Mouse (Mus musculus) liver, embryonic 12.5 days (tissue): ENCODE measurements around the gene Pnpt1. TPM values are rescaled to one million over a fixed set of nuclear protein-coding genes. Genes with fewer than 3 reads are reported as not detected.

ENCODE experiments used
- ATAC-seq: fragments of 200-750 bp; cut with Nextera tagmentation; 2 replicates; pipeline ENCODE4 v1.8.0; 2017; ENCODE audit warnings: moderate number of reproducible peaks, mild to moderate bottlenecking, moderate library complexity
- H3K27ac ChIP-seq: fragments of 300-500 bp; sonication (generic); 2 replicates; pipeline ENCODE4 v1.5.1; 2016; ENCODE audit warnings: mild to moderate bottlenecking
- H3K27me3 ChIP-seq: fragments of 300-500 bp; sonication (generic); replicated peaks from 2 replicates; pipeline ENCODE4 v1.6.1; 2016; ENCODE audit warnings: mild to moderate bottlenecking, moderate library complexity
- H3K36me3 ChIP-seq: fragments of 300-500 bp; sonication (generic); 2 replicates; pipeline ENCODE4 v1.6.1; 2016; ENCODE audit warnings: mild to moderate bottlenecking, moderate library complexity
- H3K4me1 ChIP-seq: fragments of 300-500 bp; sonication (generic); 2 replicates; pipeline ENCODE4 v1.6.1; 2016
- H3K4me2 ChIP-seq: fragments of 300-500 bp; sonication (generic); 2 replicates; pipeline ENCODE4 v1.6.1; 2016; ENCODE audit warnings: mild to moderate bottlenecking, moderate library complexity
- H3K4me3 ChIP-seq: fragments of 300-500 bp; sonication (generic); 2 replicates; pipeline ENCODE4 v1.5.1; 2016; ENCODE audit warnings: mild to moderate bottlenecking, moderate library complexity
- H3K9ac ChIP-seq: fragments of 300-500 bp; sonication (generic); 2 replicates; pipeline ENCODE4 v1.6.1; 2016; ENCODE audit warnings: mild to moderate bottlenecking, moderate library complexity
- H3K9me3 ChIP-seq: fragments of 300-500 bp; sonication (generic); replicated peaks from 2 replicates; pipeline ENCODE4 v1.6.1; 2016; ENCODE audit warnings: mild to moderate bottlenecking, moderate library complexity
- WGBS: fragments of 180-500 bp; shearing (Covaris S2); methylation state at CpG from one replicate; pipeline ENCODE4 v1.1.7; 2016; ENCODE audit not compliant: insufficient replicate concordance; 5-methylcytosine and 5-hydroxymethylcytosine counted together
- polyA plus RNA-seq: library from polyadenylated mRNA; unstranded; fragments of >200 nt; fragmentation: Nextera tagmentation; extraction: Ambion mirVana; gene quantifications from 2 replicates; pipeline ENCODE4 v1.2.1, GENCODE M21; 2016

Pnpt1 gene
- polyA plus RNA-seq, 1 experiment from 2014 or later = 44.5 TPM

- peaks cover 43% of the 10 kb centered on the region for H3K36me3 ChIP-seq
- no peak overlapping the region for H3K27ac ChIP-seq
- no peaks in the 10 kb centered on the region for H3K9me3 ChIP-seq
- no peaks in the 10 kb centered on the region for H3K27me3 ChIP-seq
- H3K4me1 ChIP-seq = peaks cover 3% of the 10 kb centered on the region; the same call in 1 of the 2 replicates
- no peak overlapping the region for H3K4me3 ChIP-seq
- no peak for ATAC-seq
- no peak overlapping the region for H3K9ac ChIP-seq
- H3K4me2 ChIP-seq = no peak overlapping the region
- 89% methylated on average over 1 of the region's 1 CpGs for WGBS
Observed at GRCm38 (mm10) chr11:29179319-29179718, 48.8 kb downstream of the Pnpt1 start.

- no peaks in the 10 kb centered on the region for H3K9me3 ChIP-seq
- no peak overlapping the region for H3K4me2 ChIP-seq
- H3K27me3 ChIP-seq = no peaks in the 10 kb centered on the region
- H3K4me3 ChIP-seq = no peak overlapping the region
- WGBS = 88% methylated on average over 3 of the region's 3 CpGs
- ATAC-seq = no peak
- H3K4me1 ChIP-seq = peaks cover 3% of the 10 kb centered on the region; the same call in 1 of the 2 replicates
- no peak overlapping the region for H3K27ac ChIP-seq
- peaks cover 56% of the 10 kb centered on the region for H3K36me3 ChIP-seq
- H3K9ac ChIP-seq = no peak overlapping the region
Observed at GRCm38 (mm10) chr11:29180657-29181056, 50.1 kb downstream of the Pnpt1 start.

GRCm38 (mm10) chr11:29181751-29182150, 51.2 kb downstream of the Pnpt1 start:
- H3K36me3 ChIP-seq = peaks cover 67% of the 10 kb centered on the region

GRCm38 (mm10) chr11:29188981-29189380, 58.4 kb downstream of the Pnpt1 start:
- Histone ChIP-seq H3K36me3 (peaks cover 79% of the 10 kb centered on the region), H3K4me2 (no peak overlapping the region), H3K9ac (no peak overlapping the region), H3K27me3 (no peaks in the 10 kb centered on the region), H3K9me3 (no peaks in the 10 kb centered on the region), H3K4me3 (no peak overlapping the region), H3K27ac (no peak overlapping the region), H3K4me1 (no peaks in the 10 kb centered on the region)
- no peak for ATAC-seq
- WGBS = 80% methylated on average over 2 of the region's 2 CpGs

More at GRCm38 (mm10) chr11:29181751-29182150, 51.2 kb downstream of the Pnpt1 start:
- 90% methylated on average over 5 of the region's 5 CpGs for WGBS
- Histone ChIP-seq H3K27ac (no peak overlapping the region), H3K9me3 (no peaks in the 10 kb centered on the region), H3K4me1 (no peaks in the 10 kb centered on the region), H3K4me2 (no peak overlapping the region), H3K9ac (no peak overlapping the region), H3K27me3 (no peaks in the 10 kb centered on the region), H3K4me3 (no peak overlapping the region)
- no peak for ATAC-seq

GRCm38 (mm10) chr11:29203653-29204052, 73.1 kb downstream of the Pnpt1 start:
- Histone ChIP-seq H3K9me3 (no peaks in the 10 kb centered on the region), H3K9ac (no peak overlapping the region), H3K27ac (no peak overlapping the region), H3K4me2 (no peak overlapping the region), H3K27me3 (no peaks in the 10 kb centered on the region), H3K4me1 (no peaks in the 10 kb centered on the region), H3K36me3 (peaks cover 69% of the 10 kb centered on the region), H3K4me3 (no peak overlapping the region)
- 76% methylated on average over 5 of the region's 5 CpGs for WGBS
- ATAC-seq = no peak

- peaks cover 63% of the 10 kb centered on the region for H3K36me3 ChIP-seq
- 91% methylated on average over 2 of the region's 2 CpGs for WGBS
- H3K4me3 ChIP-seq = no peak overlapping the region
- no peak overlapping the region for H3K9ac ChIP-seq
- H3K9me3 ChIP-seq = no peaks in the 10 kb centered on the region
- no peaks in the 10 kb centered on the region for H3K27me3 ChIP-seq
- no peaks in the 10 kb centered on the region for H3K4me1 ChIP-seq
- H3K4me2 ChIP-seq = no peak overlapping the region
- no peak overlapping the region for H3K27ac ChIP-seq
- no peak for ATAC-seq
Observed at GRCm38 (mm10) chr11:29209774-29210173, 79.2 kb downstream of the Pnpt1 start.

Other genes with a start within 250 kb of the Pnpt1 start
- 62.2 and 65.8 TPM in 2 replicates for gene Ppp4r3b, start 42.1 kb downstream of the Pnpt1 start, polyA plus RNA-seq
- gene Cfap36, start 116.7 kb downstream of the Pnpt1 start, polyA plus RNA-seq = 18.9 and 21.1 TPM in 2 replicates
- gene Ccdc88a, start 242.9 kb downstream of the Pnpt1 start, polyA plus RNA-seq = 8.2 and 10.1 TPM in 2 replicates